Mouse (Mus musculus): ENCODE data around the gene Cttnbp2nl. TPM values are rescaled to one million over a fixed set of nuclear protein-coding genes. Genes with fewer than 3 reads are reported as not detected.

Gene Cttnbp2nl
- polyA plus RNA-seq, 1 experiment = 2.8 TPM

- no peak for TF ChIP-seq CTCF (IDR thresholded peaks at IDR 0.05; ENCODE audit: borderline replicate concordance, control insufficient read depth, extremely low read depth, insufficient read depth, low read length, poor library complexity)
- no peak for TF ChIP-seq POLR2A (IDR thresholded peaks at IDR 0.05; ENCODE audit: control insufficient read depth, extremely low read depth, insufficient read depth, low read length, poor library complexity)
- no peaks in the 10 kb centered on the region for H3K4me1 ChIP-seq (replicated peaks; ENCODE audit: control insufficient read depth, insufficient read depth, low read length)
- no peak for DNase-seq
- no peaks in the 10 kb centered on the region for H3K27me3 ChIP-seq (ENCODE audit: control insufficient read depth, insufficient read depth, low read length)
- no peak overlapping the region for H3K27ac ChIP-seq (ENCODE audit: control insufficient read depth, insufficient read depth, low read length)
- no peaks in the 10 kb centered on the region for H3K36me3 ChIP-seq (ENCODE audit: control insufficient read depth, insufficient read depth, low read length)
- no peak overlapping the region for H3K4me3 ChIP-seq (ENCODE audit: control insufficient read depth, insufficient read depth, low read length)
- WGBS = 86% methylated on average over 11 of the region's 11 CpGs
Observed at GRCm38 (mm10) chr3:105092721-105093505, 40.0 kb upstream of the Cttnbp2nl start.

DNA sequence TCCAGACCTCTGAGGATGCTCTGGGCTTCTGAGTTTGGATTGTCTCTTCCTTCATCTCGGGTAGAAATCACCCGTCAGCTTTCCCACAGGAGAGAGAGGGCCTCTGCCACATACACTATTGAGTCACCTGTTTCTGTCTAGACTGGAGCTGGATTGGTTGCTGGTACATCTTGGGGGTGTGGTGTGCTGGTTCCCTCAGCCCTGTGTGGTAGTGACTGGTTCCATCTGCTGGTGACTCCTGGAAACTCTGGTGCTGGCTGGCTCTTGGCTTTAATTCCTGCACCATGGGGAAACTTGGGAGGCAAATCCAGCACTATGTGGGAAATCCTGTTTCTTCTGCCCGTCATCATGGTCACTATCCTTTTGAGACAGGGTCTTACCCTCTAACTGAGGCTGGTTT, 38.0 kb upstream of the Cttnbp2nl start:
- no peaks in the 10 kb centered on the region for H3K27me3 ChIP-seq (ENCODE audit: control insufficient read depth, insufficient read depth, low read length)
- peak; percentile 5 for DNase-seq
- TF ChIP-seq POLR2A (IDR thresholded peaks at IDR 0.05; ENCODE audit: control insufficient read depth, extremely low read depth, insufficient read depth, low read length, poor library complexity) (no peak), CTCF (IDR thresholded peaks at IDR 0.05; ENCODE audit: borderline replicate concordance, control insufficient read depth, extremely low read depth, insufficient read depth, low read length, poor library complexity) (no peak)
- H3K4me3 ChIP-seq (ENCODE audit: control insufficient read depth, insufficient read depth, low read length) = no peak overlapping the region
- WGBS = 38% methylated on average over 3 of the region's 3 CpGs
- H3K27ac ChIP-seq (ENCODE audit: control insufficient read depth, insufficient read depth, low read length) = no peak overlapping the region
- no peaks in the 10 kb centered on the region for H3K4me1 ChIP-seq (replicated peaks; ENCODE audit: control insufficient read depth, insufficient read depth, low read length)
- no peaks in the 10 kb centered on the region for H3K36me3 ChIP-seq (ENCODE audit: control insufficient read depth, insufficient read depth, low read length)

- WGBS = 93% methylated on average over 7 of the region's 7 CpGs
- H3K4me1 ChIP-seq (replicated peaks; ENCODE audit: control insufficient read depth, insufficient read depth, low read length) = no peaks in the 10 kb centered on the region
- H3K4me3 ChIP-seq (ENCODE audit: control insufficient read depth, insufficient read depth, low read length) = no peak overlapping the region
- TF ChIP-seq CTCF (IDR thresholded peaks at IDR 0.05; ENCODE audit: borderline replicate concordance, control insufficient read depth, extremely low read depth, insufficient read depth, low read length, poor library complexity) (no peak), POLR2A (IDR thresholded peaks at IDR 0.05; ENCODE audit: control insufficient read depth, extremely low read depth, insufficient read depth, low read length, poor library complexity) (no peak)
- H3K36me3 ChIP-seq (ENCODE audit: control insufficient read depth, insufficient read depth, low read length) = no peaks in the 10 kb centered on the region
- H3K27me3 ChIP-seq (ENCODE audit: control insufficient read depth, insufficient read depth, low read length) = no peaks in the 10 kb centered on the region
- H3K27ac ChIP-seq (ENCODE audit: control insufficient read depth, insufficient read depth, low read length) = no peak overlapping the region
- no peak for DNase-seq
Observed at GRCm38 (mm10) chr3:105090147-105090546, 37.2 kb upstream of the Cttnbp2nl start.

DNA sequence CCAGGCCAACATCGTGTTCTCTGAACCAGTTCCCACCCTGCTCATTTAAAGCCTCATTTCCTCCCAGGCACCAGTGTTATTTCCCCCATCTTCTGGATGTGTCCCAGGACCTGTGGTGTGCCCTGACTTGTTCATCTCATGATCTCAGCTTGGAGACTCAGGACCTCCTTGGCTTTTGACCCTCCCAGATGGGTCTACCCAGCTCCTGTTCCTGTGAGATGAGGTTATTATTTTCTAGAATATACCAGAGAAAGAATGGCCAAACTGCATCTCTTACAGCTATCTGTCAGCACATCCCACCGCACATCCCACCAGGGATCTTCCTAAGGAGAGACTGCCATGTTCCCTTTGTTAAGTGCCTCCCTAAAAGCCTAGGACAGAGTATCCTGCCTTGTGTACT, 35.7 kb upstream of the Cttnbp2nl start:
- no peaks in the 10 kb centered on the region for H3K36me3 ChIP-seq (ENCODE audit: control insufficient read depth, insufficient read depth, low read length)
- 68% methylated on average over 2 of the region's 2 CpGs for WGBS
- H3K4me1 ChIP-seq (replicated peaks; ENCODE audit: control insufficient read depth, insufficient read depth, low read length) = no peaks in the 10 kb centered on the region
- no peak overlapping the region for H3K27ac ChIP-seq (ENCODE audit: control insufficient read depth, insufficient read depth, low read length)
- DNase-seq = no peak
- H3K27me3 ChIP-seq (ENCODE audit: control insufficient read depth, insufficient read depth, low read length) = no peaks in the 10 kb centered on the region
- no peak for TF ChIP-seq POLR2A (IDR thresholded peaks at IDR 0.05; ENCODE audit: control insufficient read depth, extremely low read depth, insufficient read depth, low read length, poor library complexity)
- TF ChIP-seq CTCF (IDR thresholded peaks at IDR 0.05; ENCODE audit: borderline replicate concordance, control insufficient read depth, extremely low read depth, insufficient read depth, low read length, poor library complexity) = no peak
- no peak overlapping the region for H3K4me3 ChIP-seq (ENCODE audit: control insufficient read depth, insufficient read depth, low read length)

- no peaks in the 10 kb centered on the region for H3K4me1 ChIP-seq (replicated peaks; ENCODE audit: control insufficient read depth, insufficient read depth, low read length)
- no peak for DNase-seq
- 44% methylated on average over 3 of the region's 3 CpGs for WGBS
- H3K27me3 ChIP-seq (ENCODE audit: control insufficient read depth, insufficient read depth, low read length) = no peaks in the 10 kb centered on the region
- no peak for TF ChIP-seq POLR2A (IDR thresholded peaks at IDR 0.05; ENCODE audit: control insufficient read depth, extremely low read depth, insufficient read depth, low read length, poor library complexity)
- TF ChIP-seq CTCF (IDR thresholded peaks at IDR 0.05; ENCODE audit: borderline replicate concordance, control insufficient read depth, extremely low read depth, insufficient read depth, low read length, poor library complexity) = no peak
- H3K27ac ChIP-seq (ENCODE audit: control insufficient read depth, insufficient read depth, low read length) = no peak overlapping the region
- H3K36me3 ChIP-seq (ENCODE audit: control insufficient read depth, insufficient read depth, low read length) = no peaks in the 10 kb centered on the region
- no peak overlapping the region for H3K4me3 ChIP-seq (ENCODE audit: control insufficient read depth, insufficient read depth, low read length)
Observed at GRCm38 (mm10) chr3:105087344-105087743, 34.4 kb upstream of the Cttnbp2nl start.

DNA sequence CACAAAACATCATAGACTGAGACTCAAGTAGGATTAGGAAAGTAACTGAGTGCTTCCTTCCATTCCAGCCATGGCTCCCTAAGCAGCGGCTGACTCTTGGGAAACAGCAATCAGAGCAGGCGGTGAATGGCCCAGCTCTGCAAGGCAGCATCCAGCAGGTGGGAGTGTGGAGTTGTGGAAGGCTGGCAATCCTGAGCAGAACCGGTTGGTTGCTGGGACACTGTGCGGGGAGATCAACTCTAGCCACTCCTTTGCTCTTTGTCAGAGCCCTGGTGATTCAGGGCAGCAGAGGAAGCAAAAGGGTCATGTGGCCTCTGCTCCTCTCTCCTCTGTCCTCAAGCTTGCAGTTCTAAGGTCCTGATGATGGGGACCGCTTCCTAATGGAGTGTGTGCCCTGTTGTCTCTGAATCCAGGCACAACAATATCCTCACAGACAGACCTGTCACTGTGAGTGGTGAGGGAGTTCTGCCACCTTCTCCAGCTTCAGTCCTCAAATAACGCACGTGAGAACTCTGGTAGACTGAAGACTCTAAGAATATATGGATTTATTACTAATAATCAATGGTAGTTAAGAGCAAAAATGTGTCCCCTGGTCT, 25.4 kb upstream of the Cttnbp2nl start:
- no peak for TF ChIP-seq CTCF (IDR thresholded peaks at IDR 0.05; ENCODE audit: borderline replicate concordance, control insufficient read depth, extremely low read depth, insufficient read depth, low read length, poor library complexity)
- Histone ChIP-seq H3K4me1 (replicated peaks; ENCODE audit: control insufficient read depth, insufficient read depth, low read length) (no peaks in the 10 kb centered on the region), H3K27ac (ENCODE audit: control insufficient read depth, insufficient read depth, low read length) (no peak overlapping the region), H3K4me3 (ENCODE audit: control insufficient read depth, insufficient read depth, low read length) (no peak overlapping the region), H3K27me3 (ENCODE audit: control insufficient read depth, insufficient read depth, low read length) (no peaks in the 10 kb centered on the region), H3K36me3 (ENCODE audit: control insufficient read depth, insufficient read depth, low read length) (no peaks in the 10 kb centered on the region)
- 71% methylated on average over 7 of the region's 7 CpGs for WGBS
- DNase-seq = no peak
